Mouse (Mus musculus): ENCODE measurements around the gene Fhad1. TPM values are rescaled to one million over a fixed set of nuclear protein-coding genes. Genes with fewer than 3 reads are reported as not detected.

Gene Fhad1
- total RNA-seq, 2 experiments from 2014 or later: 5.1 to 10.8 TPM

GRCm38 (mm10) chr4:141853437-141853836, 161.4 kb downstream of the Fhad1 start:
- intact Hi-C loops (cut with DNase I): loop anchor here (2.0 kb wide), 1 partner anchor 45 kb away; no protein-coding TSS in a partner anchor
- peak in 1 of 2 experiments; percentile 66 for DNase-seq (ENCODE audit: low spot score in 2 of 2)

- intact Hi-C loops (cut with DNase I): no loop called here
- DNase-seq (ENCODE audit: low spot score in 2 of 2): no peak
Observed at GRCm38 (mm10) chr4:141845999-141846398, 168.9 kb downstream of the Fhad1 start, which contains the start of gene Ctrc. Gene Ctrc, minus strand, starts transcription at chr4:141846359.

Other genes starting within 250 kb of the Fhad1 start
- 10 to 100 TPM; 39.7 to 41.9 TPM for gene Dnajc16, start 224.2 kb downstream of the Fhad1 start, total RNA-seq (2021)
- gene Casp9, start 221.5 kb downstream of the Fhad1 start, total RNA-seq (2021): 10 to 100 TPM; 20.9 to 26.9 TPM
- gene Cela2a, start 188.9 kb downstream of the Fhad1 start, total RNA-seq (2021): not detected
- not detected for gene Ctrc, start 168.7 kb downstream of the Fhad1 start, total RNA-seq (2021)
- gene Efhd2, start 140.2 kb downstream of the Fhad1 start, total RNA-seq (2021): 100 to 1,000 TPM; 233 to 306 TPM
- 1 to 10 TPM; 4.8 to 5.4 TPM for gene Tmem51, start 69.2 kb upstream of the Fhad1 start, total RNA-seq (2021)
- 100 to 1,000 TPM in 1 of 2 experiments, 10 to 100 TPM in 1; 80.6 to 112 TPM for gene Kazn, start 224.3 kb upstream of the Fhad1 start, total RNA-seq (2021)